Mouse (Mus musculus) CD4-positive, CD25-positive, alpha-beta regulatory T cell (primary cell): Measurements from ENCODE around the gene Slc12a7. TPM values are rescaled to one million over a fixed set of nuclear protein-coding genes. Genes with fewer than 3 reads are reported as not detected.

Source experiments
- polyA plus RNA-seq: library from polyadenylated mRNA; unstranded; fragments of 100-300 nt; shearing (Covaris generic); gene quantifications from one replicate; pipeline ENCODE4 v1.2.1, GENCODE M21; 2017

Gene Slc12a7
- polyA plus RNA-seq, result 91.2 TPM

GRCm38 (mm10) chr13:73732742-73733700, at the start of gene Slc12a7:
TSS of gene Slc12a7 (plus strand) at chr13:73733094.

GRCm38 (mm10) chr13:73704694-73705325, 28.1 kb upstream of the Slc12a7 start, which contains the start of gene Slc6a19:
TSS of gene Slc6a19 (minus strand) at chr13:73704865.

GRCm38 (mm10) chr13:73847465-73847836, 114.6 kb downstream of the Slc12a7 start, which contains the start of gene Nkd2:
TSS of gene Nkd2 (minus strand) at chr13:73847631.

Other genes with a start within 250 kb of the Slc12a7 start
- gene Slc6a3, start 196.3 kb upstream of the Slc12a7 start, polyA plus RNA-seq, result not detected
- gene Clptm1l, start 129.1 kb upstream of the Slc12a7 start, polyA plus RNA-seq, result 223 TPM
- 5.0 TPM for gene Tert, start 106.2 kb upstream of the Slc12a7 start, polyA plus RNA-seq
- gene Slc6a18, start 55.1 kb upstream of the Slc12a7 start, polyA plus RNA-seq, result not detected
- gene Slc6a19, start 28.2 kb upstream of the Slc12a7 start, polyA plus RNA-seq, result not detected
- gene Nkd2, start 114.5 kb downstream of the Slc12a7 start, polyA plus RNA-seq, result 0.23 TPM
- 4.1 TPM for gene Trip13, start 204.7 kb downstream of the Slc12a7 start, polyA plus RNA-seq
- 72.1 TPM for gene Brd9, start 204.7 kb downstream of the Slc12a7 start, polyA plus RNA-seq
- not detected for gene Zdhhc11, start 230.8 kb downstream of the Slc12a7 start, polyA plus RNA-seq